Mouse (Mus musculus): ENCODE data around the gene Cpm. TPM values are rescaled to one million over a fixed set of nuclear protein-coding genes. Genes with fewer than 3 reads are reported as not detected.
"Not testable (repeated sequence)": the region's sequence is repeated elsewhere in the genome, so short reads cannot be mapped to it uniquely, and the experiment has no call there.

The Cpm gene
- total RNA-seq, 2 experiments from 2014 or later, result 7.5 to 8.1 TPM

- DNase-seq (ENCODE audit: low spot score in 2 of 2); intact Hi-C loops (cut with DNase I): not testable (repeated sequence)
These were observed 105.0 kb downstream of the Cpm start for GRCm38 (mm10) chr10:117734104-117734852.

- DNase-seq (ENCODE audit: low spot score in 2 of 2); intact Hi-C loops (cut with DNase I): not testable (repeated sequence)
These were observed 106.1 kb downstream of the Cpm start for GRCm38 (mm10) chr10:117735396-117735795.

GRCm38 (mm10) chr10:117736573-117736972 lies 107.3 kb downstream of the Cpm start:
- DNase-seq (ENCODE audit: low spot score in 2 of 2), result no peak
- intact Hi-C loops (cut with DNase I), result no loop called here

Other genes starting within 250 kb of the Cpm start
- gene Cpsf6, start 249.5 kb upstream of the Cpm start, total RNA-seq (2021), result 100 to 1,000 TPM in 1 of 2 experiments, 10 to 100 TPM in 1; 94.5 to 120 TPM
- gene Mdm2, start 81.3 kb downstream of the Cpm start, total RNA-seq (2021), result 10 to 100 TPM; 47.0 to 66.1 TPM
- 10 to 100 TPM; 30.2 to 30.9 TPM for gene Slc35e3, start 116.9 kb downstream of the Cpm start, total RNA-seq (2021)
- 10 to 100 TPM; 12.8 to 15.5 TPM for gene Nup107, start 163.2 kb downstream of the Cpm start, total RNA-seq (2021)
- gene Rap1b, start 216.5 kb downstream of the Cpm start, total RNA-seq (2021), result 10 to 100 TPM; 60.2 to 62.8 TPM